In the genomic region with DNA sequence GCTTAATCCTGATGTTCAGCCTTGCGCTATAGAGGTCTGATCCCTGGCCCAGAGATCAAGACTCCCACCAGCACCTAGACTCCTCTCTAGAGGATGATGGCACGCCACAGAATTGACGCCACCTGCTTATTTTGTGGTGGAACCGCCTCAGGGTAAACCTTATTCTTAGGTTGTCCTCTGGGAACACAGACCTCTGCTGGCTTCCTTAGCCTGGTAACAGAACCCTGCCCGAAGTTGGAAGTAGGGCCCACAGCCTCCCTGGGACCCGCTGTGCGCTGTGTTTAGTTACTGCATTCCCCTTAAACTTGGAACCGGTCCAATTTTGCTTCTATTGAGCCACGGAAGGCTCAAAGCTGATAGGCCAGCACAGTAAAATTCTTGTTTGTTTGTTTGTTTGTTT, we compare ENCODE assay signal across 9 mouse cellular contexts. TPM values are rescaled to one million over a fixed set of nuclear protein-coding genes. Genes with fewer than 3 reads are reported as not detected.
DNase-seq lines count a peak whose midpoint lies in the region; ATAC-seq and TF ChIP-seq lines count a peak whose summit lies in the region.
"Had no signal": no experiment of that assay in that cellular context is flagged by ENCODE, and none has a peak within 500 bp of the region (broad histone marks: within the 10 kb centered on the region; RNA-seq: fewer than 3 reads in every experiment).

No protein-coding gene starts in this region.

- DNase-seq in kidney, postnatal 10 days = peak; percentile 29
- no peak for DNase-seq in kidney, postnatal 14 days
- peak; percentile 58 for DNase-seq in brain, embryonic 14.5 days (ENCODE audit: low read depth)
- no peak for DNase-seq in ovary, postnatal 10 days (ENCODE audit: low spot score)
- no peak for DNase-seq in layer of hippocampus, adult 8-10 months (ENCODE audit: low spot score in 2 of 2)
- DNase-seq in adrenal gland, postnatal 25 days = no peak

- no peak for TF ChIP-seq POLR2A in brain, embryonic 14.5 days (IDR thresholded peaks at IDR 0.05; ENCODE audit: borderline replicate concordance, extremely low read depth, insufficient read depth, insufficient read length, poor library complexity, severe bottlenecking)

- no peak overlapping the region for H3K27ac ChIP-seq in forebrain, embryonic 16.5 days (ENCODE audit: low read length)
- H3K27ac ChIP-seq in neural tube, embryonic 13.5 days (replicated peaks) = no peak overlapping the region
- H3K27ac ChIP-seq: liver, embryonic 14.5 days had no signal

- peak overlapping the region; percentile 90; the same call in 1 of the 2 replicates for H3K4me2 ChIP-seq in forebrain, embryonic 16.5 days (ENCODE audit: low read length)
- peak overlapping the region; percentile 85 for H3K4me2 ChIP-seq in neural tube, embryonic 13.5 days

- no peak for ATAC-seq in forebrain, embryonic 16.5 days
- ATAC-seq in neural tube, embryonic 13.5 days (ENCODE audit: low read depth) = no peak

- H3K9ac ChIP-seq in forebrain, embryonic 16.5 days (replicated peaks; ENCODE audit: low read depth, low read length) = no peak overlapping the region
- no peak overlapping the region for H3K9ac ChIP-seq in neural tube, embryonic 13.5 days
- H3K9ac ChIP-seq: liver, embryonic 14.5 days had no signal

- H3K9me3 ChIP-seq in forebrain, embryonic 16.5 days (ENCODE audit: control insufficient read depth, low read length) = 0 out of 2 replicates have a peak, but pooled peaks cover 2% of the 10 kb centered on the region
- 0 out of 2 replicates have a peak, but pooled peaks cover 4% of the 10 kb centered on the region for H3K9me3 ChIP-seq in neural tube, embryonic 13.5 days

- no peaks in the 10 kb centered on the region for H3K36me3 ChIP-seq in forebrain, embryonic 16.5 days (ENCODE audit: control insufficient read depth, insufficient read depth)
- H3K36me3 ChIP-seq in neural tube, embryonic 13.5 days = no peaks in the 10 kb centered on the region

- no peak for TF ChIP-seq CTCF in brain, embryonic 14.5 days (IDR thresholded peaks at IDR 0.05; ENCODE audit: borderline replicate concordance, extremely low read depth, insufficient read depth, insufficient read length)

- H3K27me3 ChIP-seq in forebrain, embryonic 16.5 days (replicated peaks; ENCODE audit: control insufficient read depth, insufficient read depth, low read length) = peaks cover 38% of the 10 kb centered on the region
- peaks cover 84% of the 10 kb centered on the region for H3K27me3 ChIP-seq in neural tube, embryonic 13.5 days

- WGBS in forebrain, embryonic 16.5 days = 2% methylated on average over 9 of the region's 9 CpGs
- WGBS in neural tube, embryonic 13.5 days = 3% methylated on average over 9 of the region's 9 CpGs

- peaks cover 34% of the 10 kb centered on the region for H3K4me1 ChIP-seq in forebrain, embryonic 16.5 days (replicated peaks; ENCODE audit: control insufficient read depth, insufficient read depth, low read length)
- peaks cover 37% of the 10 kb centered on the region for H3K4me1 ChIP-seq in neural tube, embryonic 13.5 days (replicated peaks)

- no peak overlapping the region for H3K4me3 ChIP-seq in forebrain, embryonic 16.5 days (replicated peaks; ENCODE audit: low read length)
- H3K4me3 ChIP-seq in neural tube, embryonic 13.5 days = peak overlapping the region; percentile 46

RNA-seq across cellular contexts. Expression of gene Cyp1b1, which starts 2.3 kb away (rescaled TPM):
- polyA plus RNA-seq in brain, embryonic 14.5 days (2012; rRNA removed) = 5.3 and 9.9 TPM in 2 replicates
- 4.4 and 7.2 TPM in 2 replicates for polyA plus RNA-seq in forebrain, embryonic 16.5 days (2015; fragmentation: Nextera tagmentation; extraction: Ambion mirVana)
- polyA plus RNA-seq in neural tube, embryonic 13.5 days (2015; fragmentation: Nextera tagmentation; extraction: Ambion mirVana) = 6.8 and 9.1 TPM in 2 replicates
- total RNA-seq in layer of hippocampus, adult 8-10 months (2022) = 1 to 10 TPM; 3.0 to 3.6 (median 3.4) TPM
- total RNA-seq in adrenal gland, postnatal 25 days (2021) = 18.0 and 23.3 TPM in 2 replicates

Comparison
In these comparisons a context has a peak if more than half of its experiments do, and no peak if none do; other contexts are left out.
1. DNase-seq: peak in kidney, postnatal 10 days (single experiment) and brain, embryonic 14.5 days (single experiment); none in kidney, postnatal 14 days (single experiment), ovary, postnatal 10 days (single experiment), layer of hippocampus, adult 8-10 months (0 of 2) and adrenal gland, postnatal 25 days (single experiment).